Mouse (Mus musculus) hindbrain, embryonic 16.5 days (tissue): ENCODE results near the gene Asb2. TPM values are rescaled to one million over a fixed set of nuclear protein-coding genes. Genes with fewer than 3 reads are reported as not detected.

ENCODE experiments used
- ATAC-seq: fragments of 200-750 bp; cut with Nextera tagmentation; 2 replicates; pipeline ENCODE4 v1.8.0; 2017; ENCODE audit warnings: moderate TSS enrichment, moderate library complexity
- H3K27ac ChIP-seq: fragments of 300-500 bp; sonication (generic); 2 replicates; pipeline ENCODE4 v1.5.1; 2014; ENCODE audit warnings: low read depth, mild to moderate bottlenecking, control low read depth, low read length, moderate library complexity
- H3K27me3 ChIP-seq: fragments of 300-500 bp; sonication (generic); replicated peaks from 2 replicates; pipeline ENCODE4 v1.6.1; 2014; ENCODE audit warnings: low read length; ENCODE audit not compliant: control insufficient read depth, insufficient read depth
- H3K36me3 ChIP-seq: fragments of 300-500 bp; sonication (generic); 2 replicates; pipeline ENCODE4 v1.6.1; 2014; ENCODE audit warnings: mild to moderate bottlenecking, low read length, moderate library complexity, mixed read lengths; ENCODE audit not compliant: control insufficient read depth, insufficient read depth
- H3K4me1 ChIP-seq: fragments of 300-500 bp; sonication (generic); 2 replicates; pipeline ENCODE4 v1.6.1; 2014; ENCODE audit warnings: low read depth, low read length; ENCODE audit not compliant: control insufficient read depth, insufficient read depth
- H3K4me2 ChIP-seq: fragments of 300-500 bp; sonication (generic); 2 replicates; pipeline ENCODE4 v1.6.1; 2014; ENCODE audit warnings: mild to moderate bottlenecking, low read length, control low read depth, moderate library complexity
- H3K4me3 ChIP-seq: fragments of 300-500 bp; sonication (generic); 2 replicates; pipeline ENCODE4 v1.5.1; 2014; ENCODE audit warnings: mild to moderate bottlenecking, low read length, control low read depth, moderate library complexity
- H3K9ac ChIP-seq: fragments of 300-500 bp; sonication (generic); 2 replicates; pipeline ENCODE4 v1.6.1; 2014; ENCODE audit warnings: low read depth, mild to moderate bottlenecking, control low read depth, low read length, moderate library complexity
- H3K9me3 ChIP-seq: fragments of 300-500 bp; sonication (generic); 2 replicates; pipeline ENCODE4 v1.6.1; 2014; ENCODE audit warnings: mild to moderate bottlenecking, low read length, moderate library complexity; ENCODE audit not compliant: control insufficient read depth
- WGBS: fragments of 180-500 bp; shearing (Covaris S2); extraction: QIAGEN DNeasy Blood & Tissue Kit; methylation state at CpG from one replicate; pipeline ENCODE4 v1.1.7; 2014; 5-methylcytosine and 5-hydroxymethylcytosine counted together
- polyA plus RNA-seq: library from polyadenylated mRNA; unstranded; fragments of >200 nt; fragmentation: Nextera tagmentation; extraction: Ambion mirVana; gene quantifications from 2 replicates; pipeline ENCODE4 v1.2.1, GENCODE M21; 2015

Gene Asb2
- polyA plus RNA-seq, 1 experiment from 2014 or later = 1.4 TPM

DNA sequence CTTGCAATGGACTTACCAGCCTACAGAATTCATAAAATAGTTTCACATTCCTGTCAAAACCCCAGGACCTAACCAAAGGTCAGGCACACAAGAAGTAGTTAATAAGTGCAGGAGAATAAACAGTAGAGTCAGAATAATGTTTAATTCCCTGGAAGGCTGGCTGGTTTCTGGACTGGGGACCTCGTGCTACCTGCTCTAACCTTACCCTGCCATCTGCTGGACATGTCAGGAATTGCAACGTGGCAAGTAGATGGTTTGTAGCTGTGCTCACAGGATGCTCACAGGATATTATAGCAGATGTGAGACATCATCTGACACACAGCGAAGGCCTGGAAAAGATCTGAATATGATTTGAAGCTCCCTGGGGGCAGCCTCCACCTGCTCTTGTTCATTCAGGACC is 7.3 kb downstream of the Asb2 start:
- no peak overlapping the region for H3K9ac ChIP-seq
- no peak overlapping the region for H3K4me3 ChIP-seq
- 6% methylated on average over 3 of the region's 3 CpGs for WGBS
- H3K27ac ChIP-seq = no peak overlapping the region
- H3K4me1 ChIP-seq = peaks cover 3% of the 10 kb centered on the region; the same call in 1 of the 2 replicates
- no peaks in the 10 kb centered on the region for H3K9me3 ChIP-seq
- H3K27me3 ChIP-seq = no peaks in the 10 kb centered on the region
- H3K4me2 ChIP-seq = no peak overlapping the region
- no peaks in the 10 kb centered on the region for H3K36me3 ChIP-seq
- peak; percentile 67; the same call in 1 of the 2 replicates for ATAC-seq

DNA sequence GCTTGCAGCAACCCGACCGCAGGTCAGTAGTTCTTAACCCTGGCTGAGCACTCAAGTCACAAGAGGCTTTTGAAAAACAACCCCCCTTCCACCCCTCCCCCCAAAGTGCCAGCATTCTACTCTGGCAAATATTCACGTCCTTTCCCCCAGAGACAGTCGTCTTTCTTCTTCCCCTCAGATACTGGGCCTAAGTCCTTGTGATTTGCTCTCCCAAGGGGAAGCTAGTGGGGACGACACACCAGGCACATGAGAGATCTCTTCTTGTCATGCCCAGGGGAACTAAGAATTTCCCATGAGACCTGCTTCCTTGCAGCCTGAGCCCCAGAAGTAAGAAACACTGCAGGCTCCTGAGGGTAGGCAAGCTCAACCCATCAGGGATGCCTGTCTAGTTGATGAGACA is 8.4 kb downstream of the Asb2 start:
- no peak overlapping the region for H3K4me2 ChIP-seq
- 52% methylated on average over 5 of the region's 5 CpGs for WGBS
- no peaks in the 10 kb centered on the region for H3K4me1 ChIP-seq
- H3K36me3 ChIP-seq = no peaks in the 10 kb centered on the region
- no peaks in the 10 kb centered on the region for H3K9me3 ChIP-seq
- H3K27ac ChIP-seq = no peak overlapping the region
- no peak for ATAC-seq
- no peak overlapping the region for H3K4me3 ChIP-seq
- H3K27me3 ChIP-seq = no peaks in the 10 kb centered on the region
- H3K9ac ChIP-seq = no peak overlapping the region

DNA sequence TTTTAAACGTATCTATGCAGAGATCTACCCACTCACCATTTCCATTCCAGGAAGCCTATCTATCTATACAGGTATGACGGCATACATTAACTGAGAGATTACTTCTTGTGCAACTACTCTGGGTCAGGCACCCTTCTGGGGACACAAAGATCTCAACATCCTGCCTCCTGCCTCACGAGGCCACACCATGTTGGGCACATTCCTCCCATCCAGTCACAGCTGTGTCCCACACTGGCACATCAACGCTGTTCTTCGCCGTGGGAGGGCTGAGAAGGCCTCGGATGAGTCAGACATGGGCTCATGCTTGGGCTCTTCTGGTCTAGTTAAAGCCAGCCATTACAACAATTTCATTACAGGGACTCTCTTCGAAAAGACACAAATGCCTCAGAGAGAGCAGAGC is 8.9 kb downstream of the Asb2 start:
- 79% methylated on average over 8 of the region's 8 CpGs for WGBS
- H3K27me3 ChIP-seq = no peaks in the 10 kb centered on the region
- H3K4me2 ChIP-seq = no peak overlapping the region
- no peaks in the 10 kb centered on the region for H3K9me3 ChIP-seq
- no peak overlapping the region for H3K27ac ChIP-seq
- H3K4me1 ChIP-seq = no peaks in the 10 kb centered on the region
- no peak for ATAC-seq
- H3K9ac ChIP-seq = no peak overlapping the region
- no peaks in the 10 kb centered on the region for H3K36me3 ChIP-seq
- no peak overlapping the region for H3K4me3 ChIP-seq

DNA sequence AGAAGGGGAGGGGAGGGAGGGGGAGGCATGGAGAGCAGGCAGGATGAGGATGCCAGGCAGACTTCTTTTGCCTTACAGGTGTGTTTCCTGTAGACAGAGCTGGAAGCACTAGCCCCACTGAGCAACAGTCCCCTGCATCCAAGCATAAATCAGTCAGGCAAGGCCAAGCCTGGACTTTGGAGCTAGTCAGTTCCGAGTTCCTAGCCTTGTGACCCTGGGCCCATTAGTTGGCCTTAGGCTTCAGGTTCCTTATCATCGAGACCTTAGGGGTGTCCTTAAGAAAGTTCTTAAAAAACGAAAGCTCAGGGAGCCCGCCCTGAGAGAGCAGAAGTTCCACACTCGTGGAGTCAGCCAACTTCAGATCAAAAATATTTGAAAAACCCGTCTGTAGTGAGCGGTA is 10.9 kb downstream of the Asb2 start:
- ATAC-seq = no peak
- no peaks in the 10 kb centered on the region for H3K36me3 ChIP-seq
- H3K9ac ChIP-seq = no peak overlapping the region
- H3K27ac ChIP-seq = no peak overlapping the region
- no peaks in the 10 kb centered on the region for H3K27me3 ChIP-seq
- WGBS = 92% methylated on average over 7 of the region's 7 CpGs
- H3K9me3 ChIP-seq = no peaks in the 10 kb centered on the region
- no peak overlapping the region for H3K4me3 ChIP-seq
- no peaks in the 10 kb centered on the region for H3K4me1 ChIP-seq
- H3K4me2 ChIP-seq = no peak overlapping the region

DNA sequence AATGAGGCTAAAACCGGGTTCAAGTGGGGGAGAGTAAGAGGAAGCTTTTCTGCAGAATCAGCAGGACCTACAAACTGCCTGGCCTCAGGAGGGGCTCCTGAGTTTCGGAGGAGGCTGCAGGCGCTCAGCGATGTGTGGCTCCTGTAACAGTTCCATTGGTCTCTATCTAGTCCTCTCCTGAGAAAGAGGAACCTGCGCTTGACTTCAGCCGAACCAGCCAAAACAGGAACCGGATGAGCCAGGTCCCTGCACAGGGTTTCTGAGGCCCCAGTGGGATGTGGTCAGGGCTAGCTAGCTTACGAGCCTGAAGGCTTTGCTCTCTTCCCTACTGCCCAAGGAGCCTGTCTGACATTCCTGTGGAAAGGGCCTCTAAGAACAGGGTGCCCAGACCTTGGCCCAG is 12.3 kb downstream of the Asb2 start:
- 83% methylated on average over 8 of the region's 8 CpGs for WGBS
- Histone ChIP-seq H3K9ac (no peak overlapping the region), H3K4me1 (no peaks in the 10 kb centered on the region), H3K36me3 (no peaks in the 10 kb centered on the region), H3K4me2 (no peak overlapping the region), H3K27ac (no peak overlapping the region), H3K4me3 (no peak overlapping the region), H3K9me3 (no peaks in the 10 kb centered on the region), H3K27me3 (no peaks in the 10 kb centered on the region)
- ATAC-seq = no peak

DNA sequence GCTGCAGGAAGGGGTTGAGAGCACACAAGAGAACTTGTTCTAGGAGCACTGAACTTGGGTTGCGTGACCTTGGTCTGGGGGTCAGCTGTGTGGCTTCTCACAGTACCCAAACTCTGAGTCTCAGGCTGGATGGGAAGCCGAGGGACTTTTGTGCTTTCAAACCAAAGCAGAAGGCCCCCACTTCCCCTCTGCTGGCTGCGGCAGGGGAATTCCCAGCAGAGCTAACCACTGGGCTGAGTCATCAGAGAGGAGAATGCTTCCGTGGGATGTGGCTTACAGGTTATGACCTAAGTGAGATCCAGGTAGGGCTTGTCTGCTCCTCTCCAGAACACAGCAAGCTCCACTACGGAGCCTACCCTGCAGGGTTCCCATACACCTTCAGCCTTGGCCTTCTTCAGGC is 14.6 kb downstream of the Asb2 start:
- ATAC-seq = no peak
- no peaks in the 10 kb centered on the region for H3K9me3 ChIP-seq
- H3K9ac ChIP-seq = no peak overlapping the region
- H3K27ac ChIP-seq = no peak overlapping the region
- no peaks in the 10 kb centered on the region for H3K4me1 ChIP-seq
- WGBS = 96% methylated on average over 5 of the region's 5 CpGs
- no peak overlapping the region for H3K4me3 ChIP-seq
- no peaks in the 10 kb centered on the region for H3K36me3 ChIP-seq
- H3K4me2 ChIP-seq = no peak overlapping the region
- H3K27me3 ChIP-seq = no peaks in the 10 kb centered on the region

DNA sequence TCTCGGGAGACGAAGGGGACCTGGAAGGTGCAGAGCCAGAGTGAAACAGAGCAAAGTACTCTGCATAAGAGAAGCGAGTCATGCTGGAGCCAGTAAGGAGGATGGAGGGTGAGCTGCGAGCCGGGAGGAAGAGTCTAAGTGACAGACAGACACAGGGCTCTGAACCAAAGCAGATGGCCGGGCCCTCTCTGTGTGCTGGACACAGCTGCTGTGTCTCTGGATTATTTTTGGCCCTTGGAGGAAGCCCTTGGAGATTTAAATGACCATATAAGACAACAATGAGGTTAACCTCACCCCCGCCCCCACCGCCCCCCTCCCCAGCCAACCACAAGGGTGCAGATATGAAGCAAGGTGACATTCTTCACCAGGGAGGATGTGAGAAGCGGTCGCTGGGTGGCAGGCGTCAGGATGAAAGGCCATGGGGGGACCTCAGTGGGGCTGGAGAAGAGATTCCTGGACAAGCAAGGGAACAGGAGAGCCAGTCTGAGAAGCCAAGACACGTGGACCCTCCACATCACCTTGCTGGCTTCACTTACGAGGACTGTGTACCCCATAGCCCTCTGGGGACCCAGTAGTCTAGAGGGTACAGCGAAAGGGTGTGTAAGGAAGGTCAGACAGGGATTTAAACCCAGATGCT is 17.5 kb downstream of the Asb2 start:
- Histone ChIP-seq H3K4me1 (no peaks in the 10 kb centered on the region), H3K36me3 (no peaks in the 10 kb centered on the region), H3K9me3 (no peaks in the 10 kb centered on the region), H3K9ac (no peak overlapping the region), H3K4me3 (no peak overlapping the region), H3K27me3 (no peaks in the 10 kb centered on the region), H3K4me2 (no peak overlapping the region), H3K27ac (no peak overlapping the region)
- ATAC-seq = no peak
- WGBS = 72% methylated on average over 14 of the region's 14 CpGs

DNA sequence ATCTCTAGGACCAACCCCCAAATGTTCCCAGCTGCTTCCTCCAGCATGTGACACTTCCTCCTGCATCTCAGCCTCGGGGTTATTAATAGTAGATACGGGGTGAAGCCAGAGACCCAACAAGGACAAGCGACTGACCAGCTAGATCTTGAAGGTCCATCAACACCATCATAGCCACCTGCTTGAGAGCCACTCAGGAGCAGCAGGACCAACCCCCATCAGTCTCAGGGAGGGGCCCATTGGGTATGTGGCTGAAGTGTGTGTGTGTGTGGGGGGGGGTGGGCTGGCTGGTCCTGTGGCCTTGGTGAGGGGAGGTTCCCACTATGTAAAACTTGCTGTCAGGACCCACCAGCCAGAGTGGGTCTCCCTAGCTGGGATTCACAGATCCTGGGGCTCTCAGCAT is 19.0 kb downstream of the Asb2 start:
- Histone ChIP-seq H3K9me3 (no peaks in the 10 kb centered on the region), H3K36me3 (no peaks in the 10 kb centered on the region), H3K27me3 (no peaks in the 10 kb centered on the region), H3K27ac (no peak overlapping the region), H3K4me1 (no peaks in the 10 kb centered on the region), H3K4me2 (no peak overlapping the region), H3K4me3 (no peak overlapping the region), H3K9ac (no peak overlapping the region)
- no peak for ATAC-seq
- 79% methylated on average over 3 of the region's 3 CpGs for WGBS

DNA sequence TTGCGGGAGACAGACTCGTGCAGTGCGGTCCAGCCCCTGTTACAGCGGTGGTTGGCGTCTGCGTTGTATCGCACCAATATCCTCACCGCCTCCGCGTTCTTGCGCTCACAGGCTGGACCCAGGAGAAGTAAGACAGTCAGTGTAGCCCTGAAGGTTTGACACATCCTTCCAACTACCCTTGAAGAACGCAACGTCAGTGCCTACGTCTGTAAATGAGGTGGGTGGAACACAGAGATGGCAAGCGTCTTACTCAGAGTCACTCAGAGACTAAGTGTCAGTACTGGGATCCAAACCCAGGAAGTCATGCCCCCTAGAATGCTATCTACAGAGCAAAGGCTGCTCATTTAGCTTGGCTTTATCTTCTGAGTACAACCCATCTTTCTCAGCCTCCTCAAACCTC is 22.4 kb downstream of the Asb2 start:
- no peak overlapping the region for H3K4me2 ChIP-seq
- 95% methylated on average over 15 of the region's 15 CpGs for WGBS
- H3K27me3 ChIP-seq = peaks cover 3% of the 10 kb centered on the region; the same call in 1 of the 2 replicates
- no peak overlapping the region for H3K9ac ChIP-seq
- H3K27ac ChIP-seq = no peak overlapping the region
- H3K36me3 ChIP-seq = no peaks in the 10 kb centered on the region
- H3K4me1 ChIP-seq = no peaks in the 10 kb centered on the region
- ATAC-seq = no peak
- H3K9me3 ChIP-seq = no peaks in the 10 kb centered on the region
- H3K4me3 ChIP-seq = no peak overlapping the region

DNA sequence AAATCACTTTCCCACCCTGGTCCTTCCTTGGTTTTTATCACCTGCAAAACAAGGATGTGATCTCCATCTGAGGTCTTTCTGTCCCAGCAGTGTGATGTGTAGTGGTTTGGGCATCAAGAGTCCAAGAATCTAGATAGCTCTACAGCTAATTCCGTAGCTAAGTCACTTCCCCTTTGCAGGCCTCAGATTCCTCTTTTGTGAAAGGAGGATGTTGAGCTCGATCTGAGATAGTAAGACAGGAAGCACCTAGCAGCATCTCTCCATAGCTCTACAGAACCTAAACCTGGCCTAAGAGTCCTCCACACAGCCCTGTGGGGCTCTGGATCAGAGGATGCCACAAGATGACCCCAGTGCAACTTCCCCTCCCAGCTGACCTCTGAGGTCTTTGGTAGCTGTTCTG is 22.9 kb downstream of the Asb2 start:
- Histone ChIP-seq H3K9me3 (no peaks in the 10 kb centered on the region), H3K36me3 (no peaks in the 10 kb centered on the region), H3K27ac (no peak overlapping the region), H3K4me1 (no peaks in the 10 kb centered on the region), H3K4me2 (no peak overlapping the region), H3K27me3 (peaks cover 3% of the 10 kb centered on the region; the same call in 1 of the 2 replicates), H3K9ac (no peak overlapping the region), H3K4me3 (no peak overlapping the region)
- no peak for ATAC-seq
- WGBS = 91% methylated on average over 2 of the region's 2 CpGs
